Mouse (Mus musculus) heart, adult 10 weeks (tissue): Measurements from ENCODE around the gene Clhc1. TPM values are rescaled to one million over a fixed set of nuclear protein-coding genes. Genes with fewer than 3 reads are reported as not detected.

Experiments
- polyA plus RNA-seq: library from polyadenylated mRNA; stranded (reverse); fragments of 350-450 nt; fragmentation: Illumina TruSeq; extraction: RNeasy Lipid Tissue Mini Kit (QIAGEN cat#74804); gene quantifications from one replicate; pipeline ENCODE4 v1.2.3, GENCODE M21; 2014; ENCODE audit warnings: low read depth, low replicate concordance

Clhc1 gene
- not detected for polyA plus RNA-seq

DNA sequence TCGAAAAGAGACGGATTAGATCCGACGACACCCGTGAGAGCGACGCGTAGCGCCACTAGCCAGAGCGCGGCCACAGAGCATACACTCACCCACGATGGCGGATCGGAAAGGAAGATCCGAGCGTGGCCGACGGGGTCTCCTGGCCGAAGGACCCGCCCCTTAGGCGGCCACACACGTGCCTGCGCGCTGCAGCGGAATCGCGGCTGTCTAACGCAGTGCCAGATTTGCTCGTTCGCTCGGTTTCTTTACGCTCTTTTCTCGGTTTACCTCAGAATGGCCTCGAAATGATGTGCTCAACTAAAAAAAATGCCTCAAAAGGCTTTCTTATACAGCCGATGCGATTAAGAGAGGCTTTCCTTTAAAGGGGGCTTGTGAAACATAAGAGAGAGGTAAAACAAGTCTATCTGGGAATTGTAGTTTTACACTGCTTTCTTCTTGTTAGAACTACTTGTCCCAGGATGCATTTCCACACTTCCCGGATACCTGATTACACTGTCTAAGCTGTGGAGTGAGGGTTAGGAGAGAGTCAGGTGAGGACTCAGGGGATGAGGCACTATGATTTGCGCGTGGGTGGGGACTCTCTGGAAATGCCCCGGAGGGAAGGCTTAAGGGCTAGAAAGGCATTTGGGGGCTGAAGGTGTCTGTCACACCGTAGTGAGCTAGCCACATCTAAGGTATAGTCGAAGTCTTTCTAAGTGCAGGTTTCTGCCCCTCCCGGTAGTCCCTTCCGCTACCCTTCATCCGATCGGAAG lies at the start of gene Clhc1, which contains the start of gene Rps27a:
Gene Clhc1, plus strand, starts transcription at position 199 of the 752 bp plus-strand sequence.
Gene Rps27a, minus strand, starts transcription at position 358 of the 752 bp plus-strand sequence.

GRCm38 (mm10) chr11:29514682-29515412 lies 32.9 kb upstream of the Clhc1 start, which contains the start of gene Prorsd1:
Gene Prorsd1, minus strand, starts transcription at chr11:29515033.

DNA sequence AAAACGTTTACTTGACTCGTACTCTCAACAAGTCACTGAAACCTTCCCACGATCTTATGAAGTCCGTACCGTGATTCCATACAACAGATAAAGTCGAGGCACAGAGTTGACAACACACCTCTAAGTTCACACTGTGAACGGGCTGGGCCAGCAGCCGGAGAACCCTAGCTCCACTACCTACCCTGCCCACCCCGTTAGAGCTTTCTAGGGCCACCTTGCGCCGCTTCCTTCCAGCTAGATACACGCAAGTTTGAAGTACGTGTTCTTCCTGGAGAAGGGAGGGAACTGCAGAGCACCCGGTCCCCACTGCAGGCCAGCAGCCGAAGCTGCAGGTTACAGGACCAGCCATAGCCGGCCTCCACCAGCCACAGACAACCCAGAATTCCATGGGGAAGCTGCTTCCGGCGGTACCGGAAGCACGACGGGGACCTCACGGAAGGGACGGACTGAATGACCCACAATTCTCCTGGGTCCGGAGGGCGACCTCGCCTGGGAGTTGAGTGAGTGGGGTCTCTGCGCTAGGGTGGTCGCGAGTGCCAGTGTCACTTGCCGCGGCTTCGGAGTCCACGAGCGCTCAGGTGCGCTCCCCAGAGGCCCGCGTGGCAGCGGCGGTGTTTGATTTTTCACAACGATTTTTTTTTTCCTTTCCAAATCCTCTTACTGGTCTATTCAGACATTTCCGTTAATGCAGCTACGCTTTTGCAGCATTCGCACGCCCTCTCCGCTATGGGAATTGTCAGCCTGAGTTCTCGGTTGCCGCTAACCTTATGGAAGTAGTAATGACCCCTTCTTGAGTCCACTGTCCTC lies 21.6 kb upstream of the Clhc1 start, which contains the start of gene Mtif2:
Gene Mtif2, plus strand, starts transcription at position 421 of the 807 bp plus-strand sequence.

Other genes with a start within 250 kb of the Clhc1 start
- 3.5 TPM for gene Ccdc88a, start 174.3 kb upstream of the Clhc1 start, polyA plus RNA-seq
- 28.1 TPM for gene Prorsd1, start 32.9 kb upstream of the Clhc1 start, polyA plus RNA-seq
- 47.1 TPM for gene Mtif2, start 21.5 kb upstream of the Clhc1 start, polyA plus RNA-seq
- gene Rps27a, start 159 bp downstream of the Clhc1 start, polyA plus RNA-seq = 510 TPM
- 72.3 TPM for gene Rtn4, start 145.0 kb downstream of the Clhc1 start, polyA plus RNA-seq